Mouse (Mus musculus) ES-Bruce4 (cell line): ENCODE results near the gene Frmd4b. TPM values are rescaled to one million over a fixed set of nuclear protein-coding genes. Genes with fewer than 3 reads are reported as not detected.

Source experiments
- H3K27ac ChIP-seq: 2 replicates; pipeline ENCODE4 v1.5.1; 2012; ENCODE audit warnings: low read length, inconsistent platforms; ENCODE audit not compliant: insufficient read depth
- H3K27me3 ChIP-seq: 2 replicates; pipeline ENCODE4 v1.6.1; 2012; ENCODE audit warnings: mild to moderate bottlenecking, low read length, inconsistent platforms; ENCODE audit not compliant: control insufficient read depth, poor library complexity, insufficient read depth, severe bottlenecking
- H3K36me3 ChIP-seq: 2 replicates; pipeline ENCODE4 v1.6.1; 2012; ENCODE audit warnings: inconsistent platforms, mild to moderate bottlenecking, low read length, moderate library complexity; ENCODE audit not compliant: control insufficient read depth, poor library complexity, insufficient read depth, severe bottlenecking
- H3K4me1 ChIP-seq: one replicate; pipeline ENCODE4 v1.8.1; 2011; ENCODE audit warnings: low read length; ENCODE audit not compliant: control insufficient read depth, insufficient read depth
- H3K4me3 ChIP-seq: 2 replicates; pipeline ENCODE4 v1.5.1; 2011; ENCODE audit warnings: low read depth, mild to moderate bottlenecking, low read length
- H3K9ac ChIP-seq: 2 replicates; pipeline ENCODE4 v1.6.1; 2012; ENCODE audit warnings: low read depth, mild to moderate bottlenecking, inconsistent platforms; ENCODE audit not compliant: poor library complexity, severe bottlenecking
- H3K9me3 ChIP-seq: replicated peaks from 2 replicates; pipeline ENCODE4 v1.6.1; 2012; ENCODE audit warnings: mild to moderate bottlenecking, low read length, inconsistent platforms; ENCODE audit not compliant: control insufficient read depth, poor library complexity, insufficient read depth, severe bottlenecking
- CTCF ChIP-seq: IDR thresholded peaks from one replicate; pipeline ENCODE4 v1.8.1; 2011; ENCODE audit warnings: low read depth, low read length
- EP300 ChIP-seq: IDR thresholded peaks from 2 replicates; pipeline ENCODE4 v1.6.1; 2011; ENCODE audit warnings: low read depth, low read length; ENCODE audit not compliant: insufficient read depth
- POLR2A ChIP-seq: IDR thresholded peaks from one replicate; pipeline ENCODE4 v1.8.1; 2011; ENCODE audit warnings: low read length; ENCODE audit not compliant: insufficient read depth
- polyA plus RNA-seq: library from polyadenylated mRNA; stranded (reverse); fragments of >200 nt; gene quantifications from 2 replicates; pipeline ENCODE4 v1.2.4, GENCODE M21; 2011; ENCODE audit warnings: low read depth; ENCODE audit not compliant: missing spikeins, insufficient read depth, insufficient read length

The Frmd4b gene
- polyA plus RNA-seq, 1 experiment, result 27.8 TPM

DNA sequence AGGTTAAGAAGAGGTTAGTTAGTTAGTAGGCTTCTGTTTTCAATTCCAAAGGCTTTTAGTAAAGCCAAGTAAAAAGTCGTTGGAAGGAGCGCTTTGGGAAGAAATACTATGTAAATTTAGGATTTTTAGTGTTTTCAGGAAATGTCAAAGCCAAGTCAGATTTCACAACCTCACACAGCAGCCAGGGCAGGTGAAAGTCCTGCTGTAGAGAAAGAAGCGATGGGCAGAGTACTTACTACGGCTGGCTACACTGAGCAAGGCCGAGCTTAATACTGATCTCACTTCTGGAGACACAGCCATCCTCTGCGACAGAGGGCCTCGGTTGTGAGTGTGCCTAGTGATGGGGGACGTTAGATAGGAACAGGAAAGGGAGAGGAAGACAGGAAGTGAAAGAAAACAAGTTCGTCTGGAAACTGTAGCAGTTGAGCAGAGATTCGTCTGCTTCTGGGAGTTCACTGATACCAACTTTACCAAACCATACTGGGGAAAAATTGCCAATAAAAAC is 328.0 kb downstream of the Frmd4b start:
- Histone ChIP-seq H3K9ac (no peak overlapping the region), H3K27ac (no peak overlapping the region), H3K27me3 (no peaks in the 10 kb centered on the region), H3K36me3 (no peaks in the 10 kb centered on the region), H3K9me3 (no peaks in the 10 kb centered on the region), H3K4me3 (no peak overlapping the region), H3K4me1 (no peaks in the 10 kb centered on the region)
- TF ChIP-seq POLR2A (no peak), EP300 (no peak), CTCF (no peak)

DNA sequence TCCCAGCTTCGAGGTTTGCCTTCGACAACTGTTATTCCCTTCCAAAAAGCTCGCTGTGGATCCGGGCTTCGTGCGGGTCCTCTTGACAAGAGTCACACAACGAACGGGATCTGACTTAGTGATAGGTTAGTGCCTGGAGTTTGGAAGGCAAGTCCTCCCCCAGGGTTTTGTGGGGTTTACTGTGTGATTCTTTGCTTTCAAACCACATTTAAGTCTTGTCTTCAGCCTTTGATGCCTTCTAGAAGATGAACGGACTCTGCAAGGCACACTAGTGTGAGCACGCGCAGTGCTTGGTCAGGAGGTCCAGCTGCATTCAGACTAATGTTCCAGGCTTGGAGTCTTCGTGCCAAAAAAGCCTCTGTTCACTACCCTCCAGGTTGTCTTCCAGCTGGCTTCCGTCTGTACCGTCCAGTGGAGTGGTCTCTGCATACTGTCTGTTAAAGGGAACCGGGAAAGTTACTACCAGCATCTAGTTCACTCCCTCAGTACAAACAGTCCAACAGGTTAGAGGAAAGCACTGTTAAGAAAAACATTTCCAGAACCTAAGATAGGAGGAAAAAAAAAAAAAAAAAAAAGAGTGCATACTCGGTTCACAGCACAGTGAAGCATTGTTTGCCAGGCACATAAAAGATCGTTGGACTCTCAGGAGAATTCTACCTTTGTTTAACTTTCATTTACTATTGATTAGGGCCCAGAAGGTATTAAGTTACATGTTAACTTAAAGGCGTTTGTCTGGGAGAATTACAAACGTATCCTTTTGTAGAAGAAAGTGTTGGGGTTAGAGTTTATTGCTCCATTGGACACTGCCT is 329.1 kb downstream of the Frmd4b start:
- no peak for TF ChIP-seq EP300
- no peak overlapping the region for H3K4me3 ChIP-seq
- no peaks in the 10 kb centered on the region for H3K9me3 ChIP-seq
- H3K9ac ChIP-seq, result no peak overlapping the region
- no peak overlapping the region for H3K27ac ChIP-seq
- no peaks in the 10 kb centered on the region for H3K36me3 ChIP-seq
- H3K27me3 ChIP-seq, result no peaks in the 10 kb centered on the region
- H3K4me1 ChIP-seq, result no peaks in the 10 kb centered on the region

DNA sequence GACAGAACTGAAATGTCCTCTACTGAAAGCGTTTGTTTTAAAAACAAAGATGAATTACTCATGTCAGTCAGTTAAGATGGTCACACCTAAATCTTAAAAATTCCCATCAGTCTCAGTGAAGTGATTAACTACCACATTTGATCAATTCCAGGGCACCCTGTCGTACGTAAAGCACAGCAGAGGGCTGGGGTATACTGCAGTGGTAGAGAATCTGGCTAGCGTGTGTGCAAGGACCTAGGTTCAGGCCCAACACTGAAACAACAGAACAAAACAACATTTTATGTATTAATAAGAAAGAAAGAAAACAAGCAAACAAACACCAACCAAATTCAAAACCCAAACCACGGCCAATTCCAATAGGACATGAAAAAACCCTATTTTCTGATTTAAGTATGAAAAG is 331.0 kb downstream of the Frmd4b start:
- H3K9ac ChIP-seq, result no peak overlapping the region
- H3K9me3 ChIP-seq, result no peaks in the 10 kb centered on the region
- no peaks in the 10 kb centered on the region for H3K27me3 ChIP-seq
- H3K4me3 ChIP-seq, result no peak overlapping the region
- no peak overlapping the region for H3K27ac ChIP-seq
- TF ChIP-seq EP300 (no peak), POLR2A (no peak), CTCF (no peak)
- H3K4me1 ChIP-seq, result no peaks in the 10 kb centered on the region
- H3K36me3 ChIP-seq, result no peaks in the 10 kb centered on the region

DNA sequence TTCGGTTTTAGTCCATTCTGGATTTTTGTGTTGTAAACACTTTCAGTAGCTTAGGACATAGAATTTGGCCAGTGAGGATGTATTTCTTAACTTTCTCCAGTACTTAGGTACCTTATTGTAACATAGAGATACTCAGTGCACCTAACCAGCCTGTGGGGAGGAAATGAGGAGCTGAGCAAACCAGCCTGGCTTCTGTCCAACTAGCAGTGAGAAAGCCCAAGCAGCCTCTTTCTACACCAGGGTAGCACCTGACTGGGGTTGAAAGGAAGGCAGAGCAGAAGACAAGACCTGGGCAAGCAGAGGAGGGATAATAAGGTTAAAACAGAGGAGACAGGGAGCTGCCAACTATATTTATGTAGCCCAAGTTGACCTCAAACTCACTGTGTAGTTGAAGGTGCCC is 333.7 kb downstream of the Frmd4b start:
- H3K27me3 ChIP-seq, result no peaks in the 10 kb centered on the region
- TF ChIP-seq CTCF (no peak), EP300 (no peak), POLR2A (no peak)

DNA sequence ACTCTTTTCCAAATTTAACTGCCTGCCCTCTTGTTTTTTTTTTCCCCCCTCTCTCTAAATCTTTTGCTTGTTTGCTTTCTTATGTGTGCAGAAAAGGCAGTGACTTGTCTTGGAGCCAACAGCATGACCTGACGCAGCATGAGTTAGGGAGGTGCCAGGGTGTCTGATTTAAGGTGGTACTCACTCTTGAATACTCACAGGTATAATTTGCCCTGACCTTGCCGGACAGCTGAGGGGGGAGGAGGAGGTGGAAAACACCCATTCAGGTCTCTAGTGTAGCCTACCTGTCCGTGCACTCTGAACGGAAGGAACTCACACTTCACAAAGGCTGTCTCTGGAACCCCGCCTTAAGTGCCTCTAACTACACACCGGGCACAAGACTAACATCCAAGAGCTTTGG is 338.5 kb downstream of the Frmd4b start:
- Histone ChIP-seq H3K9ac (0 out of 2 replicates have a peak overlapping the region, but pooled peaks have one; percentile 31), H3K4me3 (no peak overlapping the region), H3K36me3 (no peaks in the 10 kb centered on the region), H3K27ac (0 out of 2 replicates have a peak overlapping the region, but pooled peaks have one; percentile 10), H3K27me3 (no peaks in the 10 kb centered on the region), H3K4me1 (no peaks in the 10 kb centered on the region), H3K9me3 (no peaks in the 10 kb centered on the region)
- no peak for TF ChIP-seq EP300
- no peak for TF ChIP-seq CTCF
- no peak for TF ChIP-seq POLR2A

More for the DNA sequence above, 333.7 kb downstream of the Frmd4b start:
- Histone ChIP-seq H3K9ac (no peak overlapping the region), H3K36me3 (no peaks in the 10 kb centered on the region), H3K27ac (no peak overlapping the region), H3K4me3 (no peak overlapping the region), H3K4me1 (no peaks in the 10 kb centered on the region), H3K9me3 (no peaks in the 10 kb centered on the region)

DNA sequence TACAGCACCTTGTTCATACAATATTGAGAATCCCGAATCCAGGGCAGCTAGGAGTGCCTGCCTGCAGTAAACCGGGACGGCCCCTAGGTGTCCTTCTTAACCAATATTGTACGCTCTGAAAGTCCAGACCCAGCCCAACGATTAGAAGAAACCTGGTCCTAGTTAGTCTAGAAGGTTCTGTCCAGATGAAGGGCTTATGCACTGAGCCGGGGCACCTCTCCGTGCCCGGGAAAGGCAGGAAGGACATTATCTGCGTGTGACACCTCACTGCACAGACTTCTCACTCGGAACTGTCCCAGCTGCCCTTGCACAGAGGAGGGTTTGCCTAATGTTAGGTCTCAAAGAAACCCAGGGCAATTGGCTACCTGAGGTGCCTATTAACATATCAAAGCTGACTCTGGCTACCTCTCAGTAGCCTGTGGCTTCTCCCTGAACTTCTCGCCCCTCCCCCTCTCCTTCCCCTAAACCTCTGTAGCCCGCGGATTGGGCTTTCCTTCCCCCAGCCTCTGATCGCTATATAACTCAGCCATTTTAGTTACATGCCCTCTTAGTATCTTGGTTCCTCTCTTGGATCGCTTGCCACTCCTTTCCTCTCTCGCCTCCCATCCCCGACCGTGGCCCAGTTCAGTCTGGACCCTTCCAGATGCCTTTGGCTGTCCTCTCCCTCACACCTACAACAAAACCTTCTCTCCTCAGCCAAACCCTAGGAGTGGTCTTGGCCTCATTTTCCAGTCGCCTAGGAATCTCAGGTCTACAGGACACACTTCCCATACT is 339.1 kb downstream of the Frmd4b start:
- Histone ChIP-seq H3K36me3 (no peaks in the 10 kb centered on the region), H3K4me3 (peak overlapping the region; percentile 70), H3K9ac (no peak overlapping the region), H3K9me3 (no peaks in the 10 kb centered on the region), H3K27me3 (no peaks in the 10 kb centered on the region), H3K27ac (peak overlapping the region; percentile 62), H3K4me1 (no peaks in the 10 kb centered on the region)
- peak; percentile 47 for TF ChIP-seq CTCF
- no peak for TF ChIP-seq POLR2A
- TF ChIP-seq EP300, result peak; percentile 72
